Mouse (Mus musculus) cerebral cortex, adult 2 months (tissue): Measurements from ENCODE around the gene Gm38431.

Source experiments
- WGBS: fragments of 180-500 bp; shearing (Covaris S2); methylation state at CpG from one replicate; pipeline ENCODE4 v1.1.7; 2018; 5-methylcytosine and 5-hydroxymethylcytosine counted together

The Gm38431 gene

GRCm38 (mm10) chr9:21105760-21106564 is 14.2 kb upstream of the Gm38431 start:
- 55% methylated on average over 5 of the region's 5 CpGs for WGBS

GRCm38 (mm10) chr9:21104814-21105213 is 13.0 kb upstream of the Gm38431 start:
- WGBS = 85% methylated on average over 6 of the region's 6 CpGs

- WGBS = 92% methylated on average over 2 of the region's 2 CpGs
These were observed 10.3 kb upstream of the Gm38431 start for GRCm38 (mm10) chr9:21102076-21102475.

- WGBS = 55% methylated on average over 15 of the region's 15 CpGs
These were observed 8.8 kb upstream of the Gm38431 start for GRCm38 (mm10) chr9:21100447-21101161.

GRCm38 (mm10) chr9:21097793-21098192 is 6.0 kb upstream of the Gm38431 start:
- WGBS = 45% methylated on average over 8 of the region's 8 CpGs

- WGBS = 93% methylated on average over 4 of the region's 4 CpGs
These were observed 4.2 kb upstream of the Gm38431 start for GRCm38 (mm10) chr9:21095958-21096357.

GRCm38 (mm10) chr9:21093423-21093822 is 1.6 kb upstream of the Gm38431 start:
- WGBS = 97% methylated on average over 9 of the region's 9 CpGs

- 2% methylated on average over 24 of the region's 24 CpGs for WGBS
These were observed 658 bp downstream of the Gm38431 start for GRCm38 (mm10) chr9:21090972-21091706.

GRCm38 (mm10) chr9:21090537-21090936 is 1.3 kb downstream of the Gm38431 start:
- WGBS = 74% methylated on average over 1 of the region's 1 CpGs

- 45% methylated on average over 3 of the region's 3 CpGs for WGBS
These were observed 8.5 kb downstream of the Gm38431 start for GRCm38 (mm10) chr9:21083324-21083723.

- WGBS = 63% methylated on average over 9 of the region's 9 CpGs
These were observed 10.7 kb downstream of the Gm38431 start for GRCm38 (mm10) chr9:21081127-21081526.

GRCm38 (mm10) chr9:21075625-21076024 is 16.2 kb downstream of the Gm38431 start:
- 91% methylated on average over 3 of the region's 3 CpGs for WGBS

GRCm38 (mm10) chr9:21074173-21074572 is 17.6 kb downstream of the Gm38431 start:
- 49% methylated on average over 1 of the region's 1 CpGs for WGBS

GRCm38 (mm10) chr9:21073044-21073840 is 18.6 kb downstream of the Gm38431 start, which contains the start of the genes Gm49373 and Fdx1l:
Gm49373 (minus strand) TSS chr9:21073096.
Fdx1l (minus strand) TSS chr9:21073614.
- WGBS = 1% methylated on average over 58 of the region's 58 CpGs

- 6% methylated on average over 4 of the region's 4 CpGs for whole genome bisulfite sequencing
These were observed 19.2 kb downstream of the Gm38431 start for GRCm38 (mm10) chr9:21072641-21073040.

- 85% methylated on average over 27 of the region's 27 CpGs for WGBS
These were observed 24.7 kb downstream of the Gm38431 start, which contains the start of gene Zglp1 for GRCm38 (mm10) chr9:21067006-21067684. Zglp1 (minus strand) TSS chr9:21067093.

GRCm38 (mm10) chr9:21062928-21063327 is 28.9 kb downstream of the Gm38431 start:
- WGBS = 80% methylated on average over 2 of the region's 2 CpGs

GRCm38 (mm10) chr9:21051578-21051977 is 40.2 kb downstream of the Gm38431 start:
- 83% methylated on average over 10 of the region's 10 CpGs for WGBS

- 63% methylated on average over 3 of the region's 3 CpGs for WGBS
These were observed 46.6 kb downstream of the Gm38431 start for GRCm38 (mm10) chr9:21045235-21045634.

GRCm38 (mm10) chr9:21044785-21045184 is 47.0 kb downstream of the Gm38431 start:
- 61% methylated on average over 1 of the region's 1 CpGs for WGBS

GRCm38 (mm10) chr9:21043563-21043962 is 48.2 kb downstream of the Gm38431 start:
- 88% methylated on average over 4 of the region's 4 CpGs for WGBS
